Mouse (Mus musculus) embryonic facial prominence, embryonic 14.5 days (tissue): ENCODE data around the gene Frmd6. TPM values are rescaled to one million over a fixed set of nuclear protein-coding genes. Genes with fewer than 3 reads are reported as not detected.
A peak's percentile ranks its signal among the peaks of the same experiment; 100 is the strongest.

Experiments used
- ATAC-seq: fragments of 200-750 bp; cut with Nextera tagmentation; 2 replicates; pipeline ENCODE4 v1.8.0; 2017; ENCODE audit warnings: low read depth, moderate number of reproducible peaks, moderate TSS enrichment
- DNase-seq: peaks from one replicate; pipeline ENCODE4 v3.0.0-alpha.2; 2015; ENCODE audit warnings: low spot score
- H3K27ac ChIP-seq: fragments of 300-500 bp; sonication (generic); replicated peaks from 2 replicates; pipeline ENCODE4 v1.5.1; 2014; ENCODE audit warnings: low read depth, mild to moderate bottlenecking, low read length, moderate library complexity
- H3K27me3 ChIP-seq: fragments of 300-500 bp; sonication (generic); replicated peaks from 2 replicates; pipeline ENCODE4 v1.6.1; 2014; ENCODE audit warnings: low read length; ENCODE audit not compliant: control insufficient read depth, insufficient read depth
- H3K36me3 ChIP-seq: fragments of 300-500 bp; sonication (generic); 2 replicates; pipeline ENCODE4 v1.6.1; 2014; ENCODE audit warnings: low read length, mixed read lengths; ENCODE audit not compliant: control insufficient read depth, insufficient read depth
- H3K4me1 ChIP-seq: fragments of 300-500 bp; sonication (generic); 2 replicates; pipeline ENCODE4 v1.6.1; 2014; ENCODE audit warnings: antibody characterized with exemption, low read length; ENCODE audit not compliant: control insufficient read depth, insufficient read depth
- H3K4me2 ChIP-seq: fragments of 300-500 bp; sonication (generic); 2 replicates; pipeline ENCODE4 v1.6.1; 2014; ENCODE audit warnings: low read depth, mild to moderate bottlenecking, low read length, moderate library complexity, mixed read lengths
- H3K4me3 ChIP-seq: fragments of 300-500 bp; sonication (generic); 2 replicates; pipeline ENCODE4 v1.5.1; 2014; ENCODE audit warnings: low read depth, mild to moderate bottlenecking, low read length
- H3K9ac ChIP-seq: fragments of 300-500 bp; sonication (generic); 2 replicates; pipeline ENCODE4 v1.6.1; 2014; ENCODE audit warnings: low read depth, mild to moderate bottlenecking, low read length, moderate library complexity, mixed read lengths
- H3K9me3 ChIP-seq: fragments of 300-500 bp; sonication (generic); 2 replicates; pipeline ENCODE4 v1.6.1; 2016; ENCODE audit warnings: low read length; ENCODE audit not compliant: control insufficient read depth
- WGBS: fragments of 180-500 bp; shearing (Covaris S2); extraction: QIAGEN DNeasy Blood & Tissue Kit; methylation state at CpG from one replicate; pipeline ENCODE4 v1.1.7; 2014; 5-methylcytosine and 5-hydroxymethylcytosine counted together
- polyA plus RNA-seq: library from polyadenylated mRNA; unstranded; fragments of >200 nt; fragmentation: Nextera tagmentation; extraction: Ambion mirVana; gene quantifications from 2 replicates; pipeline ENCODE4 v1.2.1, GENCODE M21; 2014

Gene Frmd6
- 56.0 and 57.8 TPM in 2 replicates for polyA plus RNA-seq

DNA sequence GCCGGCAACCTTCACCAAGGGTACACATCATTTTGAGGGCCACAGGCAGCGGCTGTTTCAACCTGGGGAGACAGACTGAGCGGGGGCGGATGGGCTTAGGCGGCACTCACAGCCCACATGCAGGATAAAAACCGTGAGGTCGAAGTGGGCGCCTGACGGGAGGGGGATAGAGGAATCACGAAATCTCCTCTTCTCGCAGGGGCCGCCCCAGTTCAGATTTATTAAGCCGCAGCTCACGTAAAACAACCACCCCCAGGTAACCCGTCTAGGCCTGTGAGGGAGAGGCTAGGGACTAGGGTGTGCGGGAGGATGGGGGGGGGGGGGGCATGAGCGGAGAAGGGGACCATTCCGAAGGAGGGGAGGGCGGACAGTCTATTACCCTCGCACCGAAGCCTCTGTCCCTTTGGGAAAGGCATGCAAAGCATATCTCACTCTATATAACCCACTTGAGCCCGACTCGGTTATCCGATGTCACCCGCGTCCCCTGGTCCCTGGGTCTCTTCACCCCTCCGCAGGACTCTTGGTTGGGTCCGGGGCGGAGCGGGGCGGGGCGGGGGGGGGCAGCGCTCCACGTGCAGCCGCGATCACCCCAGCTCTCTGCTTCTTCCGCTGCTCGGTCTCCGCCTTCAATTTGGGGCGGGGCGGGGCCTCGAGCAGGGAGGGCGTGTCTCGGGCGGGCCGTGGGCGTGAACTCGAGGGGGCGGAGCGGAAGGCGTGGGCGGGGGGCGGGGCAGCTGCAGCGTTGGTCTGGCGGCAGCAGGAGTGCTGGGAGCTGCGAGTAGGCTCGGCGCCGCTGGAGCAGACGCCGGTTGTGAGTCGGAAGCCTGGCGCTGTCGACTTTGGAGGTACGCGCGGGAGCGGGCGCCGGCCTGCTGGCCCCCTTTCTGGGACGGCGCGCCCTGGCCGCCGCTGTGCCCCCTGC, at the start of gene Frmd6:
TSS of gene Frmd6 (plus strand) at position 786 of the 922 bp plus-strand sequence.
- Histone ChIP-seq H3K9ac (peak within 1 kb of the TSS; percentile 96), H3K4me1 (peaks cover 32% of the 10 kb centered on the region), H3K27ac (peak within 1 kb of the TSS; percentile 100), H3K36me3 (no peaks in the 10 kb centered on the region), H3K4me3 (peak within 1 kb of the TSS; percentile 92), H3K4me2 (peak within 1 kb of the TSS; percentile 86), H3K27me3 (no peaks in the 10 kb centered on the region), H3K9me3 (no peaks in the 10 kb centered on the region)
- ATAC-seq (peak; percentile 93), DNase-seq (peak; percentile 97)
- WGBS: 1% methylated on average over 39 of the region's 75 CpGs

DNA sequence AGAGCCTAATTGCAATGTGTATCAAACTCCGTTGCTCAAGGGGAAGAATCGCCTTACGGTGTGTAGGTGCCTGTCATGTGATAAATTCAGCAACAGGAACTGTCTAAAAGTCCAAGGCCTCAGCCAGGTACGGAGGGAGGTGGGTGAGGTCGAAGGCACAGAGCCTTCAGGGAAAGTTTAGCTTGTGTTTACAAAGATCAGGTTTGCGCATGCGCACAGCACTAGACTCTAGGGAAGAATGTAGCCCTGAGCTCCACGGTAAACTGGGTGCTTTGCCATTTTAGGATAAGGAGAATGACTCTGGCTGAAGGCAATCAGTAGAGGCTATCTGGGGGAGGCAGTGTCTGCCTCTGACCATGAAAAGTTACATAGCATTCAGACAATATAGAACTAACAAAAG, 49.7 kb upstream of the Frmd6 start:
- H3K9me3 ChIP-seq: no peaks in the 10 kb centered on the region
- H3K36me3 ChIP-seq: no peaks in the 10 kb centered on the region
- no peak overlapping the region for H3K4me2 ChIP-seq
- no peaks in the 10 kb centered on the region; the same call in 1 of the 2 replicates for H3K4me1 ChIP-seq
- no peak for ATAC-seq
- no peak for DNase-seq
- WGBS: 78% methylated on average over 8 of the region's 8 CpGs
- no peaks in the 10 kb centered on the region for H3K27me3 ChIP-seq
- no peak overlapping the region for H3K27ac ChIP-seq
- H3K4me3 ChIP-seq: no peak overlapping the region
- H3K9ac ChIP-seq: no peak overlapping the region

DNA sequence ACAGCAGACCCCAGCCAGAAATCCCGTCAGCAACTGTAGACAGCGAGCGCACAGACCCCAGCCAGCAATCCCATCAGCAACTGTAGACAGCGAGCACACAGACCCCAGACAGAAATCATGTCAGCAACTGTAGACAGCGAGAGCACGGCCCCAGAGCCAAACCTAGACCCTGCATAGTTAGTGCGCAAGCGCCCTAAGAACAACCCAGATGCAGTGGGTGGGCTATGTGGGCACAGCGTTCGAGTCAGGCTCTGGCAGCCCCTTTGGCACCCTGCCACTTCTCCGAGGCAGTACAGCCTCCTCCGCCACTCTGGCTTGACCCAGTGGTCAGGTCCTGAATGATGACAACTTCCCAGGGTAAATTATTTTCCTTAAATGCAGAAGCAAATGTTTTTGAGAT, 48.6 kb upstream of the Frmd6 start:
- ATAC-seq (no peak), DNase-seq (no peak)
- 60% methylated on average over 12 of the region's 12 CpGs for WGBS
- Histone ChIP-seq H3K4me2 (no peak overlapping the region), H3K4me1 (no peaks in the 10 kb centered on the region; the same call in 1 of the 2 replicates), H3K27ac (no peak overlapping the region), H3K9me3 (no peaks in the 10 kb centered on the region), H3K36me3 (no peaks in the 10 kb centered on the region), H3K27me3 (no peaks in the 10 kb centered on the region), H3K4me3 (no peak overlapping the region), H3K9ac (no peak overlapping the region)

GRCm38 (mm10) chr12:70777466-70777865, 47.8 kb upstream of the Frmd6 start:
- WGBS: 54% methylated on average over 5 of the region's 5 CpGs
- H3K4me3 ChIP-seq: no peak overlapping the region
- no peaks in the 10 kb centered on the region; the same call in 1 of the 2 replicates for H3K4me1 ChIP-seq
- no peak overlapping the region for H3K4me2 ChIP-seq
- H3K27me3 ChIP-seq: no peaks in the 10 kb centered on the region
- no peak overlapping the region for H3K27ac ChIP-seq
- H3K36me3 ChIP-seq: no peaks in the 10 kb centered on the region
- ATAC-seq: no peak
- DNase-seq: no peak
- no peaks in the 10 kb centered on the region for H3K9me3 ChIP-seq
- H3K9ac ChIP-seq: no peak overlapping the region

DNA sequence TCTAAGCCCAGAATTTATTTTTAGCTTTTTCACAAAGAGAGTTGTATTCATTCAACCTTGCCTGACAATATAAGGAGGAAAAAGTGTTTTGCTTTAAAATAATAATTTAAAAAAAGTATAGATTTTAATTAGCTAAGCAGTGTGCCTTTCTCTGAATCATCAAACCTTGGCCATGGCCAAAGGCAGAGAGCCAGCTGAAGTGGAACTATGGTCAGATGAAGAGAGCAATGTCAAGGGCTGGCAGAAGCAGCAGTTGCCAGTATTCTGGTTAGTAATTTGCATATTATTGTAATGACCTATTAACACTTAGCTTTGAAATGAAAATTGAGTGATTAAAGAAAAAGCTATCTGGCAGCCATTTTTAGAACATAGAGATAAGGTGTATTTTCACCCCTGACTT, 47.4 kb upstream of the Frmd6 start:
- Histone ChIP-seq H3K9me3 (no peaks in the 10 kb centered on the region), H3K27ac (no peak overlapping the region), H3K4me2 (no peak overlapping the region), H3K4me1 (no peaks in the 10 kb centered on the region; the same call in 1 of the 2 replicates), H3K27me3 (no peaks in the 10 kb centered on the region), H3K36me3 (no peaks in the 10 kb centered on the region), H3K4me3 (no peak overlapping the region), H3K9ac (no peak overlapping the region)
- DNase-seq: no peak
- no peak for ATAC-seq

GRCm38 (mm10) chr12:70778271-70778670, 47.0 kb upstream of the Frmd6 start:
- Histone ChIP-seq H3K27me3 (no peaks in the 10 kb centered on the region), H3K9me3 (no peaks in the 10 kb centered on the region), H3K4me2 (no peak overlapping the region), H3K36me3 (no peaks in the 10 kb centered on the region), H3K4me1 (peaks cover 2% of the 10 kb centered on the region), H3K27ac (no peak overlapping the region), H3K4me3 (no peak overlapping the region), H3K9ac (no peak overlapping the region)
- WGBS: 71% methylated on average over 2 of the region's 2 CpGs
- DNase-seq (no peak), ATAC-seq (no peak)

- Histone ChIP-seq H3K27me3 (no peaks in the 10 kb centered on the region), H3K4me1 (peaks cover 7% of the 10 kb centered on the region), H3K9me3 (no peaks in the 10 kb centered on the region), H3K36me3 (no peaks in the 10 kb centered on the region), H3K27ac (no peak overlapping the region), H3K4me2 (no peak overlapping the region), H3K9ac (no peak overlapping the region), H3K4me3 (no peak overlapping the region)
- DNase-seq: no peak
- no peak for ATAC-seq
- WGBS: 43% methylated on average over 3 of the region's 3 CpGs
Observed at GRCm38 (mm10) chr12:70778724-70779123, 46.6 kb upstream of the Frmd6 start.

DNA sequence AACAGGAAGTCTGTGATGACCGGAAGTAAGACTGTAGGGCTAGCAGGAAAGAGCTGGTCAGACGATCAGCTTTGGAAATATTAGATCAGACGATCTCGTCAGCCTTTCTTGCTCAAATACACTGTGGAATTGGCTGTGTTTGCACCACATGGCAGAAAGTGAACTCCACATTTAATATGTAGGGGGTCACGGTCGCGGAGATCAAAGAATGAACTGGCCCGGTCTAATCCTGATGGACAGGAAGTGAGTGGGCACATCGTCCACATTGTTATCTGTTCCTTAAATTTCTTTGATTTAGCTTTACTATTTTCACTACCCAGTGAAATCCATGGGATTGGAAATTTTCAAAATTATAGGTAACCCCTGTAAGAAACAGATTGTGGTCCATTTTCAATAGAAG, 42.3 kb upstream of the Frmd6 start:
- Histone ChIP-seq H3K4me1 (peaks cover 14% of the 10 kb centered on the region; the same call in 1 of the 2 replicates), H3K9ac (no peak overlapping the region), H3K4me2 (peak overlapping the region; percentile 43; the same call in 1 of the 2 replicates), H3K27ac (no peak overlapping the region), H3K9me3 (no peaks in the 10 kb centered on the region), H3K36me3 (no peaks in the 10 kb centered on the region), H3K4me3 (no peak overlapping the region), H3K27me3 (no peaks in the 10 kb centered on the region)
- DNase-seq (no peak), ATAC-seq (no peak)
- 33% methylated on average over 9 of the region's 9 CpGs for WGBS
